Mouse (Mus musculus): ENCODE data around the gene Kcnh1. TPM values are rescaled to one million over a fixed set of nuclear protein-coding genes. Genes with fewer than 3 reads are reported as not detected.

The Kcnh1 gene
- total RNA-seq, 2 experiments from 2014 or later = 0.04 to 0.07 TPM

GRCm38 (mm10) chr1:192392232-192392631 lies 201.7 kb downstream of the Kcnh1 start:
- intact Hi-C loops (cut with DNase I; ENCODE audit: low total_unique reads) = no loop called here
- DNase-seq = no peak

- DNase-seq = no peak
- intact Hi-C loops (cut with DNase I; ENCODE audit: low total_unique reads) = no loop called here
Observed at GRCm38 (mm10) chr1:192399667-192400490, 209.3 kb downstream of the Kcnh1 start.

GRCm38 (mm10) chr1:192400991-192401390 lies 210.4 kb downstream of the Kcnh1 start:
- no peak for DNase-seq
- intact Hi-C loops (cut with DNase I; ENCODE audit: low total_unique reads) = no loop called here

- intact Hi-C loops (cut with DNase I; ENCODE audit: low total_unique reads) = no loop called here
- DNase-seq = no peak
Observed at GRCm38 (mm10) chr1:192402911-192403704, 212.5 kb downstream of the Kcnh1 start.

GRCm38 (mm10) chr1:192405136-192405535 lies 214.6 kb downstream of the Kcnh1 start:
- no peak for DNase-seq
- intact Hi-C loops (cut with DNase I; ENCODE audit: low total_unique reads) = no loop called here

GRCm38 (mm10) chr1:192406589-192406988 lies 216.0 kb downstream of the Kcnh1 start:
- intact Hi-C loops (cut with DNase I; ENCODE audit: low total_unique reads) = no loop called here
- DNase-seq = no peak

- no peak for DNase-seq
Observed at GRCm38 (mm10) chr1:192415813-192416212, 225.2 kb downstream of the Kcnh1 start.

GRCm38 (mm10) chr1:192416241-192416821 lies 225.8 kb downstream of the Kcnh1 start:
- intact Hi-C loops (cut with DNase I; ENCODE audit: low total_unique reads) = no loop called here
- no peak for DNase-seq

More at GRCm38 (mm10) chr1:192415813-192416212, 225.2 kb downstream of the Kcnh1 start:
- intact Hi-C loops (cut with DNase I; ENCODE audit: low total_unique reads) = no loop called here

GRCm38 (mm10) chr1:192419176-192419575 lies 228.6 kb downstream of the Kcnh1 start:
- intact Hi-C loops (cut with DNase I; ENCODE audit: low total_unique reads) = no loop called here
- no peak for DNase-seq

GRCm38 (mm10) chr1:192421377-192422166 lies 231.0 kb downstream of the Kcnh1 start:
- no peak for DNase-seq
- intact Hi-C loops (cut with DNase I; ENCODE audit: low total_unique reads) = no loop called here

GRCm38 (mm10) chr1:192431423-192431822 lies 240.8 kb downstream of the Kcnh1 start:
- intact Hi-C loops (cut with DNase I; ENCODE audit: low total_unique reads) = no loop called here
- no peak for DNase-seq

GRCm38 (mm10) chr1:192435503-192435902 lies 244.9 kb downstream of the Kcnh1 start:
- intact Hi-C loops (cut with DNase I; ENCODE audit: low total_unique reads) = no loop called here

GRCm38 (mm10) chr1:192439151-192439837 lies 248.7 kb downstream of the Kcnh1 start:
- intact Hi-C loops (cut with DNase I; ENCODE audit: low total_unique reads) = no loop called here
- no peak for DNase-seq

More at GRCm38 (mm10) chr1:192435503-192435902, 244.9 kb downstream of the Kcnh1 start:
- DNase-seq = no peak

- intact Hi-C loops (cut with DNase I; ENCODE audit: low total_unique reads) = no loop called here
- no peak for DNase-seq
Observed at GRCm38 (mm10) chr1:192442772-192443445, 252.3 kb downstream of the Kcnh1 start.

GRCm38 (mm10) chr1:192443998-192444657 lies 253.6 kb downstream of the Kcnh1 start:
- DNase-seq = no peak
- intact Hi-C loops (cut with DNase I; ENCODE audit: low total_unique reads) = no loop called here

GRCm38 (mm10) chr1:192444658-192445447 lies 254.3 kb downstream of the Kcnh1 start:
- intact Hi-C loops (cut with DNase I; ENCODE audit: low total_unique reads) = no loop called here
- peak; percentile 48 for DNase-seq

GRCm38 (mm10) chr1:192446158-192446557 lies 255.6 kb downstream of the Kcnh1 start:
- DNase-seq = no peak
- intact Hi-C loops (cut with DNase I; ENCODE audit: low total_unique reads) = no loop called here
